Mouse (Mus musculus): ENCODE measurements at regions not wholly inside any gene's neighbourhood (a gene's known extent, or its start where the extent isn't known, plus 50 kb on each side); places are given as distances from the start of the nearest gene placed in this dataset.

DNA sequence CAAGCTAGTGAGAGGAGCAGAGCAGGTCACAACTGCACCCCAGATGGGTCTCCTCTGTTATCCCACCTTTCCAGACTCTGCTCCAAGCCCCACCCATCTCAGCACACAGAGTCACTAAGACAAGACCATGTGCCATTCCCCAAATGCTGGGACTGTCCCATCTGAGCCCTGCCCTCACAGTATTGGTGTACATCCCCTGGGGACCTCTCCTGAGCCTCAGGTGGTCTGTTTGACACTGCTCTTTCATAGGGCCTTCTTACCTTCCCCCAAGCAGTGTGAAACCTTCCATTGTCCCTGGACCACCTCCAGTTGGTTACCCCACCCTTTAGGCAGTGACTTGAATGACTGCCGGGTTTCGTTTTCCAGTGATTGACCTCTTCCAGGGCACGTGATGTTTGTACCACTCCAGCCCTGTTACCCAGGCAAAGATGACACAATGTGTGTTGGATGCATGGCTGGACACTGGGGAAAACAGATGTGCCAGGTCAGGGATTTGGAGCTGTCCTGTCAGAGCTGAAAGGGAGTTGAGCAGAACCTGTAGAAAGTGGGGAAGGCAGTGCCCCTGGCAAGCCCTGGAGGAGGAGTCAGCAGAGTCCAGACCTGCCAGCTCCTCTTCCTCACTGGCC, 219.5 kb upstream of the Zmiz1 start:
- H3K36me3 ChIP-seq (ENCODE audit: control insufficient read depth, insufficient read depth, low read length, poor library complexity, severe bottlenecking), result no peaks in the 10 kb centered on the region
- H3K4me1 ChIP-seq (ENCODE audit: control insufficient read depth, insufficient read depth, low read length), result no peaks in the 10 kb centered on the region
- no peak for TF ChIP-seq CTCF (IDR thresholded peaks at IDR 0.05; ENCODE audit: low read depth, low read length)
- TF ChIP-seq EP300 (IDR thresholded peaks at IDR 0.05; ENCODE audit: insufficient read depth, low read depth, low read length), result no peak
- TF ChIP-seq POLR2A (IDR thresholded peaks at IDR 0.05; ENCODE audit: insufficient read depth, low read length), result no peak
- H3K9me3 ChIP-seq (replicated peaks; ENCODE audit: control insufficient read depth, insufficient read depth, low read length, poor library complexity, severe bottlenecking), result no peaks in the 10 kb centered on the region
- no peaks in the 10 kb centered on the region for H3K27me3 ChIP-seq (ENCODE audit: control insufficient read depth, insufficient read depth, low read length, poor library complexity, severe bottlenecking)
- no peak overlapping the region for H3K9ac ChIP-seq (ENCODE audit: low read depth, poor library complexity, severe bottlenecking)
- H3K4me3 ChIP-seq (ENCODE audit: low read depth, low read length), result no peak overlapping the region
- H3K27ac ChIP-seq (ENCODE audit: insufficient read depth, low read length), result no peak overlapping the region

GRCm38 (mm10) chr14:25242753-25243152, 216.2 kb upstream of the Zmiz1 start:
- no peaks in the 10 kb centered on the region for H3K4me1 ChIP-seq (ENCODE audit: control insufficient read depth, insufficient read depth, low read length)
- no peaks in the 10 kb centered on the region for H3K27me3 ChIP-seq (ENCODE audit: control insufficient read depth, insufficient read depth, low read length, poor library complexity, severe bottlenecking)
- no peak overlapping the region for H3K4me3 ChIP-seq (ENCODE audit: low read depth, low read length)
- no peak overlapping the region for H3K9ac ChIP-seq (ENCODE audit: low read depth, poor library complexity, severe bottlenecking)
- no peaks in the 10 kb centered on the region for H3K9me3 ChIP-seq (replicated peaks; ENCODE audit: control insufficient read depth, insufficient read depth, low read length, poor library complexity, severe bottlenecking)
- H3K27ac ChIP-seq (ENCODE audit: insufficient read depth, low read length), result no peak overlapping the region
- TF ChIP-seq CTCF (IDR thresholded peaks at IDR 0.05; ENCODE audit: low read depth, low read length) (no peak), EP300 (IDR thresholded peaks at IDR 0.05; ENCODE audit: insufficient read depth, low read depth, low read length) (no peak), POLR2A (IDR thresholded peaks at IDR 0.05; ENCODE audit: insufficient read depth, low read length) (no peak)
- H3K36me3 ChIP-seq (ENCODE audit: control insufficient read depth, insufficient read depth, low read length, poor library complexity, severe bottlenecking), result no peaks in the 10 kb centered on the region

DNA sequence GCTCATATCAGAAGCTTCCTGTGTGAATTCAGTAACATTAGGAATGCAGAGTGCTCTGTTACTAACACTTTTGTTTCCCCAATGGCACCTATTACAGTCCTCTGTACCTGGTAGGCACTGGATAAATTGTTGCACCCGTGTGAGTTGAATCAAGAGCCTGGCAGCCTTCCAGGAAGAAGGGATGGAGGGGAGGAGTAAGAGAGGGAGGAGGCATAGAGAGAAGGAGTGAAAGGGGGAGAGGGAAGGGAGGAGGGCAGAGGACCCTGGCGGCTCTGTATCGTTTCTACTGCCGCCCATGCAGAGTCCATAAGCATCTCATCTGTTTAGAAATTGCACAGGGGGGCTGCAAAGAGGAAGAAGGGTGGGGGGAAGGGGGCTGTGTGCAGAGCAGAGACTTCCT, 215.7 kb upstream of the Zmiz1 start:
- no peak overlapping the region for H3K9ac ChIP-seq (ENCODE audit: low read depth, poor library complexity, severe bottlenecking)
- no peak overlapping the region for H3K27ac ChIP-seq (ENCODE audit: insufficient read depth, low read length)
- H3K36me3 ChIP-seq (ENCODE audit: control insufficient read depth, insufficient read depth, low read length, poor library complexity, severe bottlenecking), result no peaks in the 10 kb centered on the region
- no peaks in the 10 kb centered on the region for H3K4me1 ChIP-seq (ENCODE audit: control insufficient read depth, insufficient read depth, low read length)
- no peaks in the 10 kb centered on the region for H3K27me3 ChIP-seq (ENCODE audit: control insufficient read depth, insufficient read depth, low read length, poor library complexity, severe bottlenecking)
- no peak overlapping the region for H3K4me3 ChIP-seq (ENCODE audit: low read depth, low read length)
- no peaks in the 10 kb centered on the region for H3K9me3 ChIP-seq (replicated peaks; ENCODE audit: control insufficient read depth, insufficient read depth, low read length, poor library complexity, severe bottlenecking)
- TF ChIP-seq POLR2A (IDR thresholded peaks at IDR 0.05; ENCODE audit: insufficient read depth, low read length) (no peak), EP300 (IDR thresholded peaks at IDR 0.05; ENCODE audit: insufficient read depth, low read depth, low read length) (no peak), CTCF (IDR thresholded peaks at IDR 0.05; ENCODE audit: low read depth, low read length) (no peak)

DNA sequence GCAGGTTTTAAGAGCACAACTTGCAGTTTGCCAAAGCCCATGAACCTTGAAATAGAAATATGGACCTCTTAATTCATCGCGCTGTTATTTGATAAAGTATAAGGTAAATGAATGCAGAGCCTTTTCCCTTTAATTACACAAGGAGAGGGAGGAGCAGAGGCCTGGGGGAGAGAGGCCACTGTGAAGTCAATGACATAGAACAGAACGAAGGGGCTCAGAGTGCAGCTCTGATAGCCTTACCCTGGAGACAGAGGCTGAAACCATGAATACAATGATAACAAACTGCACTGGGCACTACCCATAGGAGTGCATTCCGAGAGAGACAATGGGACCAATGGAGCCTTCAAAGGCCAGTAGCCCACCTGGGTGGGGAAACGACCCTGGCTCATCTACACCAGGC, 215.3 kb upstream of the Zmiz1 start:
- no peaks in the 10 kb centered on the region for H3K9me3 ChIP-seq (replicated peaks; ENCODE audit: control insufficient read depth, insufficient read depth, low read length, poor library complexity, severe bottlenecking)
- no peaks in the 10 kb centered on the region for H3K4me1 ChIP-seq (ENCODE audit: control insufficient read depth, insufficient read depth, low read length)
- H3K27ac ChIP-seq (ENCODE audit: insufficient read depth, low read length), result no peak overlapping the region
- TF ChIP-seq EP300 (IDR thresholded peaks at IDR 0.05; ENCODE audit: insufficient read depth, low read depth, low read length) (no peak), CTCF (IDR thresholded peaks at IDR 0.05; ENCODE audit: low read depth, low read length) (no peak), POLR2A (IDR thresholded peaks at IDR 0.05; ENCODE audit: insufficient read depth, low read length) (no peak)
- no peaks in the 10 kb centered on the region for H3K27me3 ChIP-seq (ENCODE audit: control insufficient read depth, insufficient read depth, low read length, poor library complexity, severe bottlenecking)
- H3K36me3 ChIP-seq (ENCODE audit: control insufficient read depth, insufficient read depth, low read length, poor library complexity, severe bottlenecking), result no peaks in the 10 kb centered on the region
- H3K4me3 ChIP-seq (ENCODE audit: low read depth, low read length), result no peak overlapping the region
- no peak overlapping the region for H3K9ac ChIP-seq (ENCODE audit: low read depth, poor library complexity, severe bottlenecking)

GRCm38 (mm10) chr14:25244841-25245240, 214.1 kb upstream of the Zmiz1 start:
- no peak for TF ChIP-seq POLR2A (IDR thresholded peaks at IDR 0.05; ENCODE audit: insufficient read depth, low read length)
- TF ChIP-seq EP300 (IDR thresholded peaks at IDR 0.05; ENCODE audit: insufficient read depth, low read depth, low read length), result no peak
- no peak for TF ChIP-seq CTCF (IDR thresholded peaks at IDR 0.05; ENCODE audit: low read depth, low read length)
- no peaks in the 10 kb centered on the region for H3K4me1 ChIP-seq (ENCODE audit: control insufficient read depth, insufficient read depth, low read length)
- H3K9ac ChIP-seq (ENCODE audit: low read depth, poor library complexity, severe bottlenecking), result no peak overlapping the region
- no peak overlapping the region for H3K4me3 ChIP-seq (ENCODE audit: low read depth, low read length)
- no peaks in the 10 kb centered on the region for H3K27me3 ChIP-seq (ENCODE audit: control insufficient read depth, insufficient read depth, low read length, poor library complexity, severe bottlenecking)
- no peaks in the 10 kb centered on the region for H3K9me3 ChIP-seq (replicated peaks; ENCODE audit: control insufficient read depth, insufficient read depth, low read length, poor library complexity, severe bottlenecking)
- H3K27ac ChIP-seq (ENCODE audit: insufficient read depth, low read length), result no peak overlapping the region
- no peaks in the 10 kb centered on the region for H3K36me3 ChIP-seq (ENCODE audit: control insufficient read depth, insufficient read depth, low read length, poor library complexity, severe bottlenecking)

DNA sequence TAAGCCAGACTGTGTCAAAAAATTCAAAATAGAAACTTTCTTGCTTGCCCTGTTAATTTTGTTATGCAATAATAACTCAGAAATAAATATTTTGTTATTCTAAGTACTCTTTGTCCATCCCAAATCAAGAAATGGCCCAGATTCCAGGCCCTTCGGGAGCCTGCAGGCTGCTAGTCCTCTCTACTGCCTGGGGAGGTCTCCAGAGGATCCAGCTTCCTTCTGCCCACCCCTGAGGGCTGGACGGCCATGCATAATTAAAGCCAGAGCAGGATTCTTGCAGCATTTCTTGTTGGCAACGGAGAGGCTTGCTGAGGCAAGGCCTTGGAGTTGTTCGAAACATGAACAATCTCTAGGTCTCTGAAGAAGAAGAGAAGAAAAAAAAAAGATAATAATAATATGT, 213.3 kb upstream of the Zmiz1 start:
- no peak overlapping the region for H3K27ac ChIP-seq (ENCODE audit: insufficient read depth, low read length)
- TF ChIP-seq EP300 (IDR thresholded peaks at IDR 0.05; ENCODE audit: insufficient read depth, low read depth, low read length) (no peak), CTCF (IDR thresholded peaks at IDR 0.05; ENCODE audit: low read depth, low read length) (no peak), POLR2A (IDR thresholded peaks at IDR 0.05; ENCODE audit: insufficient read depth, low read length) (no peak)
- no peak overlapping the region for H3K9ac ChIP-seq (ENCODE audit: low read depth, poor library complexity, severe bottlenecking)
- H3K27me3 ChIP-seq (ENCODE audit: control insufficient read depth, insufficient read depth, low read length, poor library complexity, severe bottlenecking), result no peaks in the 10 kb centered on the region
- no peaks in the 10 kb centered on the region for H3K36me3 ChIP-seq (ENCODE audit: control insufficient read depth, insufficient read depth, low read length, poor library complexity, severe bottlenecking)
- H3K9me3 ChIP-seq (replicated peaks; ENCODE audit: control insufficient read depth, insufficient read depth, low read length, poor library complexity, severe bottlenecking), result no peaks in the 10 kb centered on the region
- H3K4me3 ChIP-seq (ENCODE audit: low read depth, low read length), result no peak overlapping the region
- no peaks in the 10 kb centered on the region for H3K4me1 ChIP-seq (ENCODE audit: control insufficient read depth, insufficient read depth, low read length)
